Mouse (Mus musculus): ENCODE results near the gene Gars. TPM values are rescaled to one million over a fixed set of nuclear protein-coding genes. Genes with fewer than 3 reads are reported as not detected.

The Gars gene
- polyA plus RNA-seq, 1 experiment from 2014 or later, result 206 TPM

GRCm38 (mm10) chr6:55128391-55128790 lies 90.6 kb downstream of the Gars start:
- Histone ChIP-seq H3K4me3 (ENCODE audit: low read depth, low read length) (no peak overlapping the region), H3K9me3 (replicated peaks; ENCODE audit: control insufficient read depth, low read length) (no peaks in the 10 kb centered on the region), H3K36me3 (ENCODE audit: control insufficient read depth, insufficient read depth, low read length) (no peaks in the 10 kb centered on the region), H3K9ac (ENCODE audit: low read depth, low read length) (no peak overlapping the region), H3K4me1 (ENCODE audit: control insufficient read depth, insufficient read depth, low read length) (peaks cover 26% of the 10 kb centered on the region), H3K27ac (ENCODE audit: low read depth, low read length) (no peak overlapping the region), H3K27me3 (ENCODE audit: control insufficient read depth, insufficient read depth, low read length) (peaks cover 9% of the 10 kb centered on the region; the same call in 1 of the 2 replicates), H3K4me2 (no peak overlapping the region)
- ATAC-seq (replicated peaks; ENCODE audit: insufficient number of reproducible peaks, low FRiP score, low TSS enrichment), result no peak

Other genes with a start within 250 kb of the Gars start
- gene Znrf2, start 221.1 kb upstream of the Gars start, polyA plus RNA-seq (2014; fragmentation: Nextera tagmentation; extraction: Ambion mirVana), result 3.1 and 3.2 TPM in 2 replicates
- 2.3 and 3.2 TPM in 2 replicates for gene Nod1, start 65.4 kb upstream of the Gars start, polyA plus RNA-seq (2014; fragmentation: Nextera tagmentation; extraction: Ambion mirVana)
- 6.0 and 6.3 TPM in 2 replicates for gene Ggct, start 45.1 kb upstream of the Gars start, polyA plus RNA-seq (2014; fragmentation: Nextera tagmentation; extraction: Ambion mirVana)
- gene Crhr2, start 95.0 kb downstream of the Gars start, polyA plus RNA-seq (2014; fragmentation: Nextera tagmentation; extraction: Ambion mirVana), result 4.2 and 5.3 TPM in 2 replicates
- not detected in 2 replicates for gene Inmt, start 137.0 kb downstream of the Gars start, polyA plus RNA-seq (2014; fragmentation: Nextera tagmentation; extraction: Ambion mirVana)
- 8.0 and 9.2 TPM in 2 replicates for gene Mindy4, start 165.4 kb downstream of the Gars start, polyA plus RNA-seq (2014; fragmentation: Nextera tagmentation; extraction: Ambion mirVana)